Mouse (Mus musculus): ENCODE measurements around the gene Ptpdc1.

Gene Ptpdc1

GRCm38 (mm10) chr13:48660221-48660734 is 34.8 kb upstream of the Ptpdc1 start:
- CTCF ChIA-PET, result interaction anchor here in 2 of 4 experiments (0.6 to 1.8 kb wide), 7 partner anchors 72 to 168 kb away, joined by 3 to 7 read pairs (median 4); no protein-coding TSS in a partner anchor
- POLR2A ChIA-PET, result interaction anchor here in 3 of 4 experiments (0.6 to 1.4 kb wide), 8 partner anchors 9 to 555 kb away, joined by 3 to 4 read pairs (median 3); partner anchors contain the start of gene Card19 (in 1 of the 3)

GRCm38 (mm10) chr13:48659254-48660220 is 34.1 kb upstream of the Ptpdc1 start:
- POLR2A ChIA-PET, result interaction anchor here in 3 of 4 experiments (0.6 to 1.4 kb wide), 7 partner anchors 8 to 556 kb away, joined by 3 to 5 read pairs (median 3); partner anchors contain the start of gene Card19 (in 1 of the 3)
- CTCF ChIA-PET, result interaction anchor here in 2 of 4 experiments (0.6 to 1.8 kb wide), 8 partner anchors 73 to 354 kb away, joined by 3 to 7 read pairs (median 4); no protein-coding TSS in a partner anchor

DNA sequence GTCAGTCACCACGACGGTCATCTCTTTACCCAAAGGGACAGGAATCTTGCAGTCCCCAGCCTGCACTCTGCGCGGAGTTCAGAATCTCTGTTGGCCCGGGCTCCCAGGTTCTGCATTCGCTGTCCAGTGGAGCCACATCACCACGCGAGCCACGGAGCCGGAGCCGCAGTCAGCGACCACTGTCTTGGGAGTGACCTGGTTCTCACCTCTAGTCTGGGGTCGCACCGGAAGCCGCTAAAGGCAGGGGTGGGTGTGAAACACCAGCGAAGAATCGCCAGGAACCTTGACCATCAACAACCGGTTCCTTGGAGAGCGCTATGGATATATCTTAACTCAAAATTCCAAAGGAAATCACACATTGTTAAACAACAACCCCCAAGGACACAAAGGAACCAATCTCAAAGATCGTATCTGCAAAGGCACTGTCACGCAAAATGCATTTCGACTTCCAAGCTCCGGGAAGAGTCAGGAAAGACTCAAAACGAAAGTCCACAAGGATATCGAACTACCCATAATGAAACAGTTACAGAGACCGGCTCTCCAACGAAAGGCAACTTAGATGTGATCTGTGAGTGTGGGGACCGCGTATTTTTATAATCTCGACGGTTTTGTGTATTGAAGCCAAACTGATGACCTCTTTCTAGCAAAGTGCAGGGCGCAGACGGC is 33.3 kb upstream of the Ptpdc1 start:
- POLR2A ChIA-PET, result interaction anchor here in 2 of 4 experiments (1.2 to 1.4 kb wide), 3 partner anchors 9 to 529 kb away, joined by 3 to 5 read pairs (median 3); partner anchors contain the start of gene Ninj1 (in 1 of the 2)
- CTCF ChIA-PET, result interaction anchor here in 1 of 4 experiments (0.7 to 1.5 kb wide), 3 partner anchors 142 to 463 kb away, joined by 3 to 4 read pairs (median 4); no protein-coding TSS in a partner anchor

GRCm38 (mm10) chr13:48657791-48658190 is 32.3 kb upstream of the Ptpdc1 start:
- POLR2A ChIA-PET, result interaction anchor here in 2 of 4 experiments (0.6 to 1.2 kb wide), 4 partner anchors 8 to 530 kb away, joined by 3 read pairs; partner anchors contain the start of gene Ninj1 (in 1 of the 2)
- CTCF ChIA-PET, result interaction anchor here (0.6 to 2.9 kb wide), 5 partner anchors 21 to 149 kb away, joined by 3 to 14 read pairs (median 9); no protein-coding TSS in a partner anchor

DNA sequence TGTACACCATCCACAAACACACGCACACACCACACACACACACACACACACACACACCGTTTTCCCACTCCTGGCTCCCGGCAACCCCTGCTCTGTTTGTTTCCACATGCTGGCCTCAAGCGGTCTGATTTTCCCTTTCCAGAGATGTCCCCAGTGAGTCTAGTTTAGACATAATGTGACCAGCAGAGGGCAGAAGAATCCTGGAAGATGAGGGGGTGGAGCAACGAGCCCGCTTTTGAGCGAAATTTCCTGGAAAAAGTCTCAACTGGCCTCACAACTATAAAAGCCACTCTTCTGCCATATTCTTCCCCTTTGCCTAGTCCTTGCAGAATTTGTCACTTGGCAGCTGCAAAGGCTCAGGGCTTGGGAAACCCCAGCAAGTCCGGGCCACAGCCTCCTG is 30.2 kb upstream of the Ptpdc1 start:
- ChIA-PET POLR2A (interaction anchor here in 2 of 4 experiments (0.8 to 1.3 kb wide), 2 partner anchors 9 kb away, joined by 3 read pairs; no protein-coding TSS in a partner anchor), CTCF (interaction anchor here in 3 of 4 experiments (0.8 to 4.8 kb wide), 8 partner anchors 77 to 519 kb away, joined by 3 to 52 read pairs (median 4); no protein-coding TSS in a partner anchor)

DNA sequence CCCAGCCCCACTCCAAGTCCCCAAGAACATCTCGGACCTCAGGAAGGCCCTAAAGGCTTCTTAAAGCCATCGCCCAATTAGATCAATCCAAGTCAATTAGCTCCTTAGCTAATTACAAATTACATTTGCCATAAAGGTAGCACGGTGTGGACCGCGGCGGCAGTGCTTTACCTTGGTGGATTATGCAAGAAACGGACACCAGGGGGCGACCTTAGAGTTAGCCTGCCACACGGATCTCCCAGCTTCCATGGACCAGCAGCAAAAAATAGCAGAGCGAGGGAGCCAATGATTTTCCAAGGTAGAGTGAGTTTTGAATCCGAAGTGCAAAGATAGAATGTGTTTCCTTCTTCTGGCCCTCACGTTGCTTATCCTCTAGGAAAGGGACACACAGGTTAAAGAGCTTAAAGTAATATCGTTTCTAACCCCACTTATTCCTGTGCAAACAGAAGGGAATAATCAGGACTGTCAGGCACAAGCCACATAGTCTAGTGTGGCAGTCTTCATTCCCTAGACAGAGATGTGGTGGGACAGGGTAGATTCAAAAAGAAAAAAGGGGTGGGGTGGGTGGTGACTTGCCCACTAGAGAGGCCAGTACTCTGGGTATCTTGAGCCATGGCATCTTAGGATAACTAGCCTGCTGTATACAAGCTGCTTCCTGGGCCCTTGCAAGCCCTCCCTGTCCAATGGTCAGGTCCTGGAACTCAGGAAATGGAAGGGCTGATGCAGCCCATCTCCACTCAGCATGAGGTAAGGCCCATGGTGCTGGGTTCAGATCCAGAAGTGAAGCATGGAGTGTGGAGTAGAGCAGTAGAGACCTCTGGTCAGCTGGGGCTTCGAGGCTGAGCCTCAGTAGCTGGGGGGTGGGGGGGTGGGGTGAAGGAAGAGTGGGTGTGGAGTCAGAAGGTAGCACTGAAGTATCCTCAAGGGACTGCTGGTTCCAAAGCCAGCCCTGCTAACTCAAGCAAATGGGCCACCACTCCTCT is 28.6 kb upstream of the Ptpdc1 start:
- CTCF ChIA-PET, result interaction anchor here (0.5 to 4.8 kb wide), 87 partner anchors 8 to 703 kb away, joined by 3 to 52 read pairs (median 4); partner anchors contain the start of genes Barx1 (in 2 of the 4), A830005F24Rik (in 1 of the 4), Wnk2 (in 1 of the 4) and Zfp169 (in 1 of the 4)
- POLR2A ChIA-PET, result interaction anchor here in 2 of 4 experiments (0.6 to 2.6 kb wide), 11 partner anchors 78 to 1710 kb away, joined by 3 to 7 read pairs (median 4); no protein-coding TSS in a partner anchor

DNA sequence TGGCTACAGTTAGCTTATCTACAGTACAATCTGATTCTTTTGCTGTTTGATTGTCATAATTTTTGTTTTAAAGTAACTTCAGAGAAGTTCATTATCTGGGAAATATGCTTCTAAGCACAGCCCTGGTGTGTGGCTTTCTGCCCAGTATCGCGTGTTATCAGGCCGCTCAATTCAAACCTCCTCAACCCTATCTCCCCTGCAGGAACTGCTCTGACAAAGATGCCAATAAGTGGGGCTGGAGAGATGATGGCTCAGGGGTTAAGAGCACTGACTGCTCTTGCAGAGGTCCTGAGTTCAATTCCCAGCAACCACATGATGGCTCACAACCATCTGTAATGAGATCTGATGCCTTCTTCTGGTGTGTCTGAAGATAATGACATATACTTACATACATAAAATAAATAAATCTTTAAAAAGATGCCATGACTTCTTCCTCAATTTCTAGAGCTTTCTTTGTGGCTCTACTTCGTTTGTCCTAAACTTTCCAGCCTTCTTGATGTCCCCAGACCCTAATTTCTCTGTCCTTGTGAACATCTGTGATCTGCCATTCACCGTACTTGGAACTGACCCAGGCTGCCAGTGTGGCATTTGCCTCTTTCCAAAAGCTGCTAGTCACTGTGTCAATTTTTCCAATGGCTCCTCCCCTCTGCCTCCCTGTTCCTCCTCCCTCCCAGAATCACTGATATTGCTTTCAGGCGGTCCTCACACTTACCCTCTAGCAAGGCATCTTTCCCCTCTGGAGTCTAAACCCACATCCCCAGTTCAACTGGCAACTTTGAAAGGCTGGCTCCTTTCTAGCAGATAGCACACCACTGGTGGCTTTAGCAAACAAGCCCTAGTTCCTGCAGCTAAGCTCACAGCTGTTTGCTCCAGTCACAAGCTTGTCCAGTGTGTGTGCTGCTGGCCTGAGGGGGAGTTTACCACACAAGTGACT is 25.9 kb upstream of the Ptpdc1 start:
- CTCF ChIA-PET, result interaction anchor here in 3 of 4 experiments (0.8 to 3.3 kb wide), 8 partner anchors 12 to 376 kb away, joined by 3 to 28 read pairs (median 4); partner anchors contain the start of gene Barx1 (in 1 of the 3)
- POLR2A ChIA-PET, result interaction anchor here in 1 of 4 experiments (0.6 to 1.0 kb wide), 2 partner anchors 118 to 502 kb away, joined by 3 read pairs; no protein-coding TSS in a partner anchor

DNA sequence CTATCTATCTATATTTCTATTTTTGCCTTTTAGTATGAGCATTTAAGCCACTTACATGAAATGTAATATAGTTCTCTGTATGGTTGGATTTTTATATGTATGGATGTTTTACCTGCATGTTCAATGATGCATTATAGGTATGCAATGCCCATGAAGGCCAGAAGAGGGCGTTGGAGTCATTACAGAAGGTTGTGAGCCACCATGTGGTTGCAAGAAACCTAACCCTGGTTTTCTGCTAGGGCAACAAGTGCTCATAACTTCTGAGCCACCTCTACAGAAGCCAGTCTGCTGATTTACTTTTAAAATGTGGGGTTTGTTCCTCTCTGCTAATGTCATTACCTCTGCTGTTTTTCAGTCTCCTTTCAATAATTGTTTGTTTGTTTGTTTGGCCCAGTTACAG is 25.2 kb upstream of the Ptpdc1 start:
- CTCF ChIA-PET, result interaction anchor here in 3 of 4 experiments (0.8 to 1.7 kb wide), 7 partner anchors 13 to 377 kb away, joined by 3 to 8 read pairs (median 4); partner anchors contain the start of gene Barx1 (in 1 of the 3)
- POLR2A ChIA-PET, result interaction anchor here in 1 of 4 experiments (0.6 kb wide), 1 partner anchor 503 kb away, joined by 3 read pairs; no protein-coding TSS in a partner anchor

DNA sequence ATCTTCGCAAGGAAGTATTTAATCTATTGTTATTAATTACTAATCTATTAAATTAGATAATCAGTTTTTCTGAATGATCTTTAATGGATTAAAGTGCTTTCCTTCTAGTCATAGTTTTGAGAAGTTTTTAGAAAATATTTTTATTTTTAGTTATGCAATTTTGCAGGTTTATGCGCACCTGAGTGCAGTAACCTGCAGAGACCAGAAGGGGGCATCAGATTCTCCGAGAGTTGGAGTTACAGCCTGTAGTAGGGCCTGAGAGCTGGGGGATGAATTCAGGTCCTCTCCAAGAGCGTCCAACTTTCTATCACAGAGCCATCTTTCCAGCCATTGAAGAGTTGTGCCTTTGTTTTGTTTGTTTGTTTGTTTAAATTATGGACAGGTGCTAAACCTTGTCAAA is 21.2 kb upstream of the Ptpdc1 start:
- CTCF ChIA-PET, result interaction anchor here in 2 of 4 experiments (0.7 to 1.2 kb wide), 3 partner anchors 32 to 405 kb away, joined by 3 read pairs; no protein-coding TSS in a partner anchor
- POLR2A ChIA-PET, result no interaction called here

DNA sequence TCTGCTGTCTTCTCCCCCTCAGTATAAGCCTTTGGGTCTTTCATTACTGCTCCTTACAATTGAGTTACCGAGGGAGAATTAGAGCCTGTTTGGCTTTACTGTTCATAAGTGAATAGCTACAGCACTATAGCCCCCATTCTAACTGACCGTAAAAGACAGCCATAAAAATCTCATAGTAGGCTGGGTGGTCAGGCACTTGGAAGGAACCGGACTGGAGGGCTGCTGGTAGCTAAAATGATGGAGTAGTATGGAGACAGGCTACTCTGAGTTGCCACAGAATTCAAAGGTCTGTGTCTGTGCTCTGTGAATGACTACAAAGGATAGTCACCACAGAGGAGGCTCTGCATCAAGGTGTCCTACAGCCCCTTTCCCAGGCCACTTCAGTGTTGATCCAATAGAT is 18.5 kb upstream of the Ptpdc1 start:
- POLR2A ChIA-PET, result no interaction called here
- CTCF ChIA-PET, result interaction anchor here in 1 of 4 experiments (0.6 to 1.2 kb wide), 2 partner anchors 10 to 156 kb away, joined by 3 to 4 read pairs; no protein-coding TSS in a partner anchor

DNA sequence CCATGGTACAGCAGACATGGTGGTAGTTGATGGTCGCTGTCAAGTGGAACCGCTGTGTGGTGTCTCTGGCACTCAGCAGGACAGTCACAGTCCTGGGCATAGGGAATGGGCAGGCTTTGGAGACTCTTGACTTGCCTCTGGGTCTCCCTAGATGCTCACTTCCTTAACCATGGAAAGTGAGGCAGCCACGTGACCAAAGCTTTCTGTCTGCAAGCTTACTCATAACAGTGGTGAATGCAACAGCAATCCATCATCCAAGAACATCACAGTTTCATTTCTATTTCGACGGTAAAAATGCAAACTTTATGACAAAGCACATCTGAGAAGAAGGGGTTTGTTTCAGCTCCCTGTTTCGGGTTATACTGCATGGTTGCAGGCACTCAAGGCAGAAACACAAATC is 17.6 kb upstream of the Ptpdc1 start:
- POLR2A ChIA-PET, result no interaction called here
- CTCF ChIA-PET, result interaction anchor here in 2 of 4 experiments (0.9 to 1.0 kb wide), 3 partner anchors 10 to 158 kb away, joined by 3 to 5 read pairs (median 3); no protein-coding TSS in a partner anchor

DNA sequence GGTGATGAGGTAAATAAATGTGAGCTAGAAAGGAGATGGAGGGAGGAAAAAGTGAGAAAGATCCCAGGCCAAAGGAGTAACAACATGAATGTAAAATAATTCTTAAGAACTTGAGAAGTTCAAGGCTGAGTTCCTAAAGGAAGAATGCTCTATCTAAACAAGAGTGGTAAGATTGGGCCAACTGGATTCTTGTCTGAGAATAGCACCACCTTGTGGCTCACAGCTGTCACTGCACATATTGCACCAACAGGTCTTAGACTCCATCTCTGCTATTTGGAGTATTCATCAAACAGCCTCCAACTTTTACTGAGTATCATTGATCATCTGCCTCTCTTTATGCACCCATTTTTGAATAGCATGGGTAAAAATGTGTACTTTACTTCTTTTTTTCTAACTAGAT is 14.1 kb upstream of the Ptpdc1 start:
- POLR2A ChIA-PET, result interaction anchor here in 3 of 4 experiments (1.0 to 2.3 kb wide), 6 partner anchors 30 to 111 kb away, joined by 3 to 10 read pairs (median 6); no protein-coding TSS in a partner anchor

DNA sequence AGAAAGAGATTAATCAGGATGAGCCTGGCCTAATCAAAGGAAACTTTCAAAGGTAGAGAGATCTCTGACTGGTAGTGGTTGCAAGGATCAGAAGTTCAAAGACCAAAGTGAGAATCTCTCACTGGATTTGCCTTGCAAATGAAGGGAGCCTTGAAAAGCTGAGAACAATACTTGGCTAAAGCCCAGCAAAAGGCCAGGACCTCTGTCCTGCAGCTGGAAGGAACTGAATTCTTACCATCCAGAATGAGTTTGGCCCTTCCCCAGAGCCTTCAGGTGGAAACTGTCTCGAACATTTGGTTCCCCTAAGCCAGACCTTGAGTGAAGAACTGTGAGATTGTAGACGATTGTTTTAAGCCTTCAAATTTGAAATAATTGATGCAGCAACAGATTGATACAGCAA is 12.2 kb upstream of the Ptpdc1 start:
- POLR2A ChIA-PET, result interaction anchor here in 3 of 4 experiments (0.6 to 1.5 kb wide), 3 partner anchors 92 to 110 kb away, joined by 3 to 4 read pairs (median 3); no protein-coding TSS in a partner anchor

More for the DNA sequence above, 14.1 kb upstream of the Ptpdc1 start:
- CTCF ChIA-PET, result interaction anchor here (0.6 to 3.7 kb wide), 16 partner anchors 13 to 564 kb away, joined by 3 to 31 read pairs (median 3); partner anchors contain the start of gene Ptpdc1 (in 1 of the 4)

DNA sequence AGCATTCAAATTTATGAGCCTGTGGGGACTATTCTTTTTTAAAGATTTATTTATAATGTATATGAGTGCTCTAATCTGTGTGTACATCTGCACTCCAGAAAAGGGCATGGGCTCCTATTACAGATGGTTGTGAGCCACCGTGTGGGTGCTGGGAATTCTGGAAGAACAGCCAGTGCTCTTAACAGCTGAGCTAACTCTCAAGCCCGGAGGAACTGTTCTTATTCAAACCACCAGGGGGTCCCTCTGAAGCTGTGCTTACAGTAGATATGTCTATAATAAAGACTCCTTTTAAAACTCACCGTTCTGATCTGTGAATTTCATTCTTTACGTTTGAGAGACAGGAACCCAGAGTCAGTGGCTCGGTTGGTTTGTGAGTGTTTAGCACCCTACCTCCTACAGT is 6.2 kb upstream of the Ptpdc1 start:
- ChIA-PET POLR2A (interaction anchor here in 2 of 4 experiments (0.5 to 1.8 kb wide), 3 partner anchors 86 to 443 kb away, joined by 3 to 7 read pairs (median 5); no protein-coding TSS in a partner anchor), CTCF (interaction anchor here in 3 of 4 experiments (0.6 to 1.7 kb wide), 4 partner anchors 21 to 180 kb away, joined by 3 to 7 read pairs (median 4); no protein-coding TSS in a partner anchor)

More for the DNA sequence above, 12.2 kb upstream of the Ptpdc1 start:
- CTCF ChIA-PET, result interaction anchor here in 3 of 4 experiments (0.6 to 3.7 kb wide), 6 partner anchors 12 to 549 kb away, joined by 3 to 31 read pairs (median 4); partner anchors contain the start of gene Ptpdc1 (in 1 of the 3)
